Mouse (Mus musculus): ENCODE data around the gene Rrbp1.
A peak's percentile ranks its signal among the peaks of the same experiment; 100 is the strongest.

Gene Rrbp1

GRCm38 (mm10) chr2:143918831-143919502 is 92.1 kb downstream of the Rrbp1 start:
- no peak for TF ChIP-seq GATA4 (IDR thresholded peaks at IDR 0.05; ENCODE audit: insufficient replicate concordance, low read length)

GRCm38 (mm10) chr2:143917622-143918021 is 93.4 kb downstream of the Rrbp1 start:
- TF ChIP-seq GATA4 (IDR thresholded peaks at IDR 0.05; ENCODE audit: insufficient replicate concordance, low read length), result no peak

GRCm38 (mm10) chr2:143916229-143916628 is 94.8 kb downstream of the Rrbp1 start:
- TF ChIP-seq GATA4 (IDR thresholded peaks at IDR 0.05; ENCODE audit: insufficient replicate concordance, low read length), result peak; percentile 21; the same call in 1 of the 2 replicates

GRCm38 (mm10) chr2:143915600-143916135 is 95.4 kb downstream of the Rrbp1 start:
- no peak for TF ChIP-seq GATA4 (IDR thresholded peaks at IDR 0.05; ENCODE audit: insufficient replicate concordance, low read length)

- TF ChIP-seq GATA4 (IDR thresholded peaks at IDR 0.05; ENCODE audit: insufficient replicate concordance, low read length), result peak; percentile 7; the same call in 1 of the 2 replicates
Observed at GRCm38 (mm10) chr2:143914760-143915599, 96.1 kb downstream of the Rrbp1 start, which contains the start of gene Dstn. Dstn (plus strand) TSS chr2:143915320.

- no peak for TF ChIP-seq GATA4 (IDR thresholded peaks at IDR 0.05; ENCODE audit: insufficient replicate concordance, low read length)
Observed at GRCm38 (mm10) chr2:143914221-143914620, 96.8 kb downstream of the Rrbp1 start.

- no peak for TF ChIP-seq GATA4 (IDR thresholded peaks at IDR 0.05; ENCODE audit: insufficient replicate concordance, low read length)
Observed at GRCm38 (mm10) chr2:143912199-143912598, 98.9 kb downstream of the Rrbp1 start.

- no peak for TF ChIP-seq GATA4 (IDR thresholded peaks at IDR 0.05; ENCODE audit: insufficient replicate concordance, low read length)
Observed at GRCm38 (mm10) chr2:143909230-143909629, 101.8 kb downstream of the Rrbp1 start.

- no peak for TF ChIP-seq GATA4 (IDR thresholded peaks at IDR 0.05; ENCODE audit: insufficient replicate concordance, low read length)
Observed at GRCm38 (mm10) chr2:143904896-143905295, 106.2 kb downstream of the Rrbp1 start.

GRCm38 (mm10) chr2:143903376-143904045 is 107.6 kb downstream of the Rrbp1 start:
- TF ChIP-seq GATA4 (IDR thresholded peaks at IDR 0.05; ENCODE audit: insufficient replicate concordance, low read length), result no peak

- no peak for TF ChIP-seq GATA4 (IDR thresholded peaks at IDR 0.05; ENCODE audit: insufficient replicate concordance, low read length)
Observed at GRCm38 (mm10) chr2:143900821-143901351, 110.2 kb downstream of the Rrbp1 start.

- no peak for TF ChIP-seq GATA4 (IDR thresholded peaks at IDR 0.05; ENCODE audit: insufficient replicate concordance, low read length)
Observed at GRCm38 (mm10) chr2:143899470-143900220, 111.4 kb downstream of the Rrbp1 start.

All from liver, adult (tissue).